Mouse (Mus musculus) thymus, adult 2 months (tissue): Measurements from ENCODE around the gene Maml3. TPM values are rescaled to one million over a fixed set of nuclear protein-coding genes. Genes with fewer than 3 reads are reported as not detected.
A peak's percentile ranks its signal among the peaks of the same experiment; 100 is the strongest.

ENCODE experiments used
- DNase-seq: peaks from one replicate; pipeline ENCODE4 v3.0.0; 2021
- H3K27ac ChIP-seq: fragments of 200-500 bp; 2 replicates; pipeline ENCODE4 v1.5.1; 2012; ENCODE audit warnings: low read length, control low read depth; ENCODE audit not compliant: control insufficient read depth, insufficient read depth
- H3K27me3 ChIP-seq: fragments of 200-500 bp; 2 replicates; pipeline ENCODE4 v1.6.1; 2012; ENCODE audit warnings: mild to moderate bottlenecking, low read length, moderate library complexity, mixed read lengths; ENCODE audit not compliant: control insufficient read depth, insufficient read depth
- H3K36me3 ChIP-seq: fragments of 200-500 bp; 2 replicates; pipeline ENCODE4 v1.6.1; 2012; ENCODE audit warnings: mild to moderate bottlenecking, low read length, moderate library complexity; ENCODE audit not compliant: control insufficient read depth, insufficient read depth
- H3K4me1 ChIP-seq: fragments of 200-500 bp; replicated peaks from 2 replicates; pipeline ENCODE4 v1.6.1; 2012; ENCODE audit warnings: low read length; ENCODE audit not compliant: control insufficient read depth, insufficient read depth
- H3K4me3 ChIP-seq: fragments of 200-500 bp; 2 replicates; pipeline ENCODE4 v1.5.1; 2012; ENCODE audit warnings: mild to moderate bottlenecking, low read length, control low read depth, moderate library complexity; ENCODE audit not compliant: control insufficient read depth, insufficient read depth
- CTCF ChIP-seq: fragments of 200-500 bp; IDR thresholded peaks from 2 replicates; pipeline ENCODE4 v1.5.1; 2012; ENCODE audit warnings: mild to moderate bottlenecking, control low read depth, low read length, moderate library complexity, borderline replicate concordance; ENCODE audit not compliant: control insufficient read depth, poor library complexity, insufficient read depth; ENCODE audit errors: extremely low read depth
- POLR2A ChIP-seq: fragments of 200-500 bp; IDR thresholded peaks from 2 replicates; pipeline ENCODE4 v1.6.1; 2012; ENCODE audit warnings: mild to moderate bottlenecking, low read length, control low read depth, moderate library complexity; ENCODE audit not compliant: control insufficient read depth, poor library complexity, insufficient read depth; ENCODE audit errors: extremely low read depth
- WGBS: fragments of 180-500 bp; shearing (Covaris S2); methylation state at CpG from one replicate; pipeline ENCODE4 v1.1.7; 2018; 5-methylcytosine and 5-hydroxymethylcytosine counted together
- polyA plus RNA-seq: library from polyadenylated mRNA; depleted of rRNA; stranded (reverse); fragments of >200 nt; gene quantifications from 2 replicates; pipeline ENCODE4 v1.2.3, GENCODE M21; 2012

Gene Maml3
- polyA plus RNA-seq, 1 experiment, result 3.5 TPM

DNA sequence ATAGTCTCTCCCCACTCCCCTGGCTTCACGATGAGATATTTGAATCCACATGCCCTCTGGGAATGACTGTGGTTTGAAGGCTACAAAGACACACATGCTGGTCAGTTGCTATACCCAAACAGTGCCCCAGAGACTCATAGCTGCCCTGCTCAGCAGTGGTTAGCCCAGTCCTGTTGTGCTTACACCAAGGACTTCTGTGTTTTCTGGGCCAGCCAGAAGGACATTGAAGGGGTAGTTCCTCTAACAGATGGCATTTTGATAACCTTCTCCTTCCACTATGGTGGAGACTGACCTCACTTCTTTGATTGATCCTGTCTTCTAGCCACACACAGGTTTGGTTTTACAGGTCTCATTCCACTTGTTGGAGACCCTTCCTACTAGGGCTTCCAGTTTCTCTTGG, 189.5 kb downstream of the Maml3 start:
- no peaks in the 10 kb centered on the region for H3K27me3 ChIP-seq
- peaks cover 10% of the 10 kb centered on the region for H3K4me1 ChIP-seq
- no peak overlapping the region for H3K4me3 ChIP-seq
- no peak for TF ChIP-seq CTCF
- no peak for DNase-seq
- no peak overlapping the region for H3K27ac ChIP-seq
- 86% methylated on average over 1 of the region's 1 CpGs for WGBS
- H3K36me3 ChIP-seq, result no peaks in the 10 kb centered on the region

- TF ChIP-seq POLR2A (no peak), CTCF (no peak)
- H3K27me3 ChIP-seq, result no peaks in the 10 kb centered on the region
- H3K4me3 ChIP-seq, result no peak overlapping the region
- H3K27ac ChIP-seq, result no peak overlapping the region
- WGBS, result 51% methylated on average over 4 of the region's 4 CpGs
- peaks cover 10% of the 10 kb centered on the region for H3K4me1 ChIP-seq
- H3K36me3 ChIP-seq, result no peaks in the 10 kb centered on the region
- peak; percentile 28 for DNase-seq
These were observed 190.0 kb downstream of the Maml3 start for GRCm38 (mm10) chr3:51914900-51915299.

DNA sequence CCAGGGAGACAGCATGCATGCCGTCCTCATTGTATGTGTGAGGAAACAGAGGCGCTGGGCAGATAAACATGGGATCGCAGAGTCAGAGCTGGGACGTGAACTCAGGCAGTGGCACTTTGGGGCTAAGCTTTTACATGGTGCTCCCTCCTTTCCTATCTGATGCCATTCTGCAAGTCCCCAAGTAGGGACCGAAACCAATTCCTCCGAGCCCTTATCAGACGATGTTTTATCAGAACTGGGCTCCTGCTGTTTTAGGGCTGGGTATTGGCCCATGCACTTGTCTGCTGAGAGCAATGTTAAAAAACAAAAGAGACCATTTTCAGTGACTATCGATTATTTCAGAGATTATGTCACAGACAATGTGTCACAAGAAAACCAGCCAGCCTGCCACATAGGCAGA, 191.4 kb downstream of the Maml3 start:
- DNase-seq, result no peak
- Histone ChIP-seq H3K4me1 (peaks cover 10% of the 10 kb centered on the region), H3K27me3 (no peaks in the 10 kb centered on the region), H3K4me3 (no peak overlapping the region), H3K27ac (no peak overlapping the region), H3K36me3 (no peaks in the 10 kb centered on the region)
- 97% methylated on average over 8 of the region's 8 CpGs for WGBS
- no peak for TF ChIP-seq CTCF
- TF ChIP-seq POLR2A, result no peak

GRCm38 (mm10) chr3:51912214-51912613, 192.7 kb downstream of the Maml3 start:
- WGBS, result 91% methylated on average over 8 of the region's 8 CpGs
- Histone ChIP-seq H3K4me1 (peaks cover 9% of the 10 kb centered on the region), H3K27ac (no peak overlapping the region), H3K4me3 (no peak overlapping the region), H3K36me3 (no peaks in the 10 kb centered on the region), H3K27me3 (no peaks in the 10 kb centered on the region)
- TF ChIP-seq POLR2A (no peak), CTCF (no peak)
- no peak for DNase-seq

DNA sequence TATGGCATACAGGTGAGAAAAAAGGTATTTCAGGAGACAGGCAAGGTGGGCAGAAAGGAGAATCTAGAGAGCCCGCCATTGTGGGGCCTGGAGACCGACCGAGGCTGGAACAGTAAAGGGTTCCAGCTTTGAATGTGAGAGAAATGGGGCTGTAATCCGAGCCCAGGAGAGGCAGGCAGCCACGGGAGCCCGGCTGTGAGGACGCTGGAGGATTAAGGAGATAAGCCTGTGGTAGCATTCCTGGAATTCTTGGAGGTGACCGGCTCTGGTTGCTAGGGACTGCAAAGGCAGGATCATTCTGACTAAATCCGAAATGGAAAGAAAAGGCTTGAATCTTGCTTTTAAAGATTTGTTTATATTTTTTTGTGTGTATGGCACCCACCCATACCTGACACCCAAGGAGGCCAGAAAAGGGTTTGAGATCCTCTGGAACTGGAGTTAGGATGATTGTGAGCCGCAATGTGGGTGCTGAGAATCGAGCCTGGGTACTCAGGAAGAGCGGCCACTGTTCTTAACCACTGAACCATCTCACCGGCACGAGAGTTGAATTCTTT, 196.4 kb downstream of the Maml3 start:
- 92% methylated on average over 14 of the region's 14 CpGs for WGBS
- Histone ChIP-seq H3K4me3 (no peak overlapping the region), H3K36me3 (no peaks in the 10 kb centered on the region), H3K27ac (no peak overlapping the region), H3K27me3 (no peaks in the 10 kb centered on the region), H3K4me1 (no peaks in the 10 kb centered on the region)
- no peak for TF ChIP-seq CTCF
- no peak for TF ChIP-seq POLR2A
- DNase-seq, result no peak

GRCm38 (mm10) chr3:51907113-51907860, 197.6 kb downstream of the Maml3 start:
- no peaks in the 10 kb centered on the region for H3K4me1 ChIP-seq
- H3K36me3 ChIP-seq, result no peaks in the 10 kb centered on the region
- no peak for DNase-seq
- H3K27me3 ChIP-seq, result no peaks in the 10 kb centered on the region
- no peak overlapping the region for H3K4me3 ChIP-seq
- no peak overlapping the region for H3K27ac ChIP-seq
- TF ChIP-seq POLR2A (no peak), CTCF (no peak)
- WGBS, result 95% methylated on average over 10 of the region's 10 CpGs
